Mouse (Mus musculus): ENCODE measurements around the gene Slco1a6. TPM values are rescaled to one million over a fixed set of nuclear protein-coding genes. Genes with fewer than 3 reads are reported as not detected.

Gene Slco1a6
- total RNA-seq, 2 experiments from 2014 or later, result not detected

GRCm38 (mm10) chr6:142035771-142036170, 172.6 kb downstream of the Slco1a6 start:
- DNase-seq, result no peak

Other genes starting within 250 kb of the Slco1a6 start
- not detected for gene Gm6614, start 197.1 kb downstream of the Slco1a6 start, total RNA-seq (2021)
- gene Iapp, start 89.9 kb upstream of the Slco1a6 start, total RNA-seq (2021), result not detected
- gene Slco1a5, start 114.5 kb upstream of the Slco1a6 start, total RNA-seq (2021), result not detected
- gene Pyroxd1, start 137.1 kb upstream of the Slco1a6 start, total RNA-seq (2021), result 10 to 100 TPM; 11.4 to 12.3 TPM
- 10 to 100 TPM in 1 of 2 experiments, 1 to 10 TPM in 1; 7.1 to 13.0 TPM for gene Recql, start 178.6 kb upstream of the Slco1a6 start, total RNA-seq (2021)
- 10 to 100 TPM; 15.2 to 15.6 TPM for gene Golt1b, start 178.7 kb upstream of the Slco1a6 start, total RNA-seq (2021)
- not detected for gene Spx, start 204.9 kb upstream of the Slco1a6 start, total RNA-seq (2021)